Mouse (Mus musculus): ENCODE data around the gene Cyp2u1. TPM values are rescaled to one million over a fixed set of nuclear protein-coding genes. Genes with fewer than 3 reads are reported as not detected.

Cyp2u1 gene
- polyA plus RNA-seq, 1 experiment from 2014 or later = 9.4 TPM

DNA sequence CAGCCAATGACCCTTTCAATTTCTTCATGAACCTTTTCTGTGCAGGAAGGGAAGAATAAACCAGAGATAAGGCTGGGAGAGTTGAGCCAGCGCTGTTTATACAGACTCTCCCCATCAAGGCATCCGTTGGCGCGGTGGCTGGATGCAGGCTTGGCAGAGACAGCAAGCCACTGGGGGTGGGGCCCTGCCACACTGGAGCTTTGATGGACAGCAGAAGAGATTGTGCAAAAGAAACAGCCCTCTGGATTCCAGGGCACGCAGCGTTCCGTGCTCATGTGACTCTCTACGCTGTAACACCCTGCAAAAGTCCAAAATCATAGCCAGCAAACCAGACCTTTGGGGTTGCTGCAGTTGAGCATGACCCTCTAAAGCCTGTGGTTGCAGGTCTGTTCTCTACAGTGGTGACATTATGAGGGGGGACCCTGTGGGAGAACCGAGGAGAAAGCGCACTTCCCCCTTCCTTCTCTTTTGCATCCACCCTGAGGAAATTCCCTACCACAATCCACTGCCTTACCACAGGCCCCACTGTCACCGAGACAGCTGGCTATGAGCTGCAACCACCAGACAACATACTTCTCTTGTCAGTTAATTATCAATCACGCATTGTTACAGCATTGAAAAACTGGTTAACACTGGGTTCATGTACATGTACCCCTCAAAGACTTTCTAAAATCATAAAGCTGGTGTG, 7.4 kb downstream of the Cyp2u1 start:
- 83% methylated on average over 12 of the region's 12 CpGs for WGBS
- Histone ChIP-seq H3K27ac (ENCODE audit: low read depth, low read length) (no peak overlapping the region), H3K9ac (ENCODE audit: low read depth, low read length) (no peak overlapping the region), H3K4me2 (ENCODE audit: low read length) (no peak overlapping the region), H3K27me3 (replicated peaks; ENCODE audit: control insufficient read depth, insufficient read depth, low read length) (no peaks in the 10 kb centered on the region), H3K4me3 (ENCODE audit: low read length) (no peak overlapping the region), H3K36me3 (ENCODE audit: control insufficient read depth, insufficient read depth, low read length) (peaks cover 10% of the 10 kb centered on the region; the same call in 1 of the 2 replicates), H3K4me1 (ENCODE audit: control insufficient read depth, insufficient read depth, low read depth, low read length) (no peaks in the 10 kb centered on the region), H3K9me3 (ENCODE audit: control insufficient read depth, low read length) (no peaks in the 10 kb centered on the region)
- no peak for ATAC-seq

DNA sequence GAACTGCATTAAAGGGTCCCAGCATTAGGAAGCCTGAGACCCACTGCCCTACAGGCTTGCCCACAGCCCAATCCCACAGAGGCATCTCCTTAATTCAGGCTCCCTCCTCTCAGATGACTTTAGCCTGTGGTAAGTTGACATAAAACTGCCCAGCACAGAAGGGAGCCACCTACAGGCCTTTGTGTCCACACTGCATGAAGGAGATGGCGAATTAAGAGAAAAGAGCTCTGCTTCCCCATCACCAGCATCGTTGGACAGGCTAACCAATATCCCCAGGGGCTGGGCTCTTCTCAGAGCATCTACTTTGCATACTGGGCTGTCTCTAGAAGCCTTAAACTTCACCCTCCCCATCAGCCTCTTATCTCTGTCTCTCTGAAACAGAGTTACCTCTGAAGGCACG, 8.5 kb downstream of the Cyp2u1 start:
- H3K9me3 ChIP-seq (ENCODE audit: control insufficient read depth, low read length) = no peaks in the 10 kb centered on the region
- no peak for ATAC-seq
- H3K4me2 ChIP-seq (ENCODE audit: low read length) = no peak overlapping the region
- no peaks in the 10 kb centered on the region for H3K4me1 ChIP-seq (ENCODE audit: control insufficient read depth, insufficient read depth, low read depth, low read length)
- H3K27ac ChIP-seq (ENCODE audit: low read depth, low read length) = no peak overlapping the region
- peaks cover 10% of the 10 kb centered on the region; the same call in 1 of the 2 replicates for H3K36me3 ChIP-seq (ENCODE audit: control insufficient read depth, insufficient read depth, low read length)
- H3K9ac ChIP-seq (ENCODE audit: low read depth, low read length) = no peak overlapping the region
- no peak overlapping the region for H3K4me3 ChIP-seq (ENCODE audit: low read length)
- WGBS = 54% methylated on average over 3 of the region's 3 CpGs
- H3K27me3 ChIP-seq (replicated peaks; ENCODE audit: control insufficient read depth, insufficient read depth, low read length) = no peaks in the 10 kb centered on the region

DNA sequence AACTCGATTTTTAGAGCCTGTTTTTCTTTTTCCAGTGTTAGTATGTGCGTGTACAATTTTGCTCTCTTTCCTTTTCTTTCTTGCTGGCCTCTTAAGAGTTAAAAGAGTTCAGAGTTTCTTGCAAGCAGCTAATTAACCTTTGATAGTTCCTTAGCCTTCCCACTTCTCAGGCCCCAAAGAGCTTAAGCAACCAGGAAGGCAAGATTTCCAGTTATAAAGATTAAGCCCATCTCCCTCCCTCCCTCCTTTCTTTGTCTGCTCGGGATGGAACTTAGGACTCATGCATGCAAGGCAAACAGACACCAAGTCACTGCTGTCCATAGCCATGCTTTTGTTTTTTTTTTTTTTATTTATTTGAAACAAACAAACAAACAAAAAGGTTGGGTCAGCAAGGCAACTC, 10.1 kb downstream of the Cyp2u1 start:
- Histone ChIP-seq H3K4me1 (ENCODE audit: control insufficient read depth, insufficient read depth, low read depth, low read length) (no peaks in the 10 kb centered on the region), H3K27me3 (replicated peaks; ENCODE audit: control insufficient read depth, insufficient read depth, low read length) (no peaks in the 10 kb centered on the region), H3K4me2 (ENCODE audit: low read length) (no peak overlapping the region), H3K4me3 (ENCODE audit: low read length) (no peak overlapping the region), H3K27ac (ENCODE audit: low read depth, low read length) (no peak overlapping the region), H3K9me3 (ENCODE audit: control insufficient read depth, low read length) (no peaks in the 10 kb centered on the region), H3K9ac (ENCODE audit: low read depth, low read length) (no peak overlapping the region), H3K36me3 (ENCODE audit: control insufficient read depth, insufficient read depth, low read length) (peaks cover 10% of the 10 kb centered on the region; the same call in 1 of the 2 replicates)
- 87% methylated on average over 3 of the region's 3 CpGs for WGBS
- ATAC-seq = no peak

DNA sequence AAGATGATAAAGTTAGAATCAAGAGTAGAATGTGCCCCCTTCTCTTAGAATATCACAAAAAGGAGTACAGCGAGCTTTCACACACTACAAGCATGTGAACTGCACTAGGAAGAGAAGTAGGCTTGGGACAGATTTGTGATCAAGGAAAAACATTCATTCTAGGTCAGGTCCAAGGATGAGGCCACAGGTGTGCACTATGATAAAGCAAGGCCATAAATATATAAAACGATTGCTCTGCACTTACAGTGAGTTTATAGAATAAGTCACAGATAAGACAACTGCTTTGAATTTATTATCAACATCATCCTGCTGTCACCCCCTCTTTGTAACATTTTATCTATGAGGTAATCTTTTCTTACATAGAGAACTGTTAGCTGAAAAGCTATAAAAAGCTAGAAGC, 10.7 kb downstream of the Cyp2u1 start:
- no peak for ATAC-seq
- no peaks in the 10 kb centered on the region for H3K9me3 ChIP-seq (ENCODE audit: control insufficient read depth, low read length)
- H3K4me1 ChIP-seq (ENCODE audit: control insufficient read depth, insufficient read depth, low read depth, low read length) = no peaks in the 10 kb centered on the region
- no peak overlapping the region for H3K4me3 ChIP-seq (ENCODE audit: low read length)
- no peak overlapping the region for H3K4me2 ChIP-seq (ENCODE audit: low read length)
- H3K36me3 ChIP-seq (ENCODE audit: control insufficient read depth, insufficient read depth, low read length) = peaks cover 8% of the 10 kb centered on the region; the same call in 1 of the 2 replicates
- H3K9ac ChIP-seq (ENCODE audit: low read depth, low read length) = no peak overlapping the region
- WGBS = 94% methylated on average over 2 of the region's 2 CpGs
- H3K27ac ChIP-seq (ENCODE audit: low read depth, low read length) = no peak overlapping the region
- no peaks in the 10 kb centered on the region for H3K27me3 ChIP-seq (replicated peaks; ENCODE audit: control insufficient read depth, insufficient read depth, low read length)

DNA sequence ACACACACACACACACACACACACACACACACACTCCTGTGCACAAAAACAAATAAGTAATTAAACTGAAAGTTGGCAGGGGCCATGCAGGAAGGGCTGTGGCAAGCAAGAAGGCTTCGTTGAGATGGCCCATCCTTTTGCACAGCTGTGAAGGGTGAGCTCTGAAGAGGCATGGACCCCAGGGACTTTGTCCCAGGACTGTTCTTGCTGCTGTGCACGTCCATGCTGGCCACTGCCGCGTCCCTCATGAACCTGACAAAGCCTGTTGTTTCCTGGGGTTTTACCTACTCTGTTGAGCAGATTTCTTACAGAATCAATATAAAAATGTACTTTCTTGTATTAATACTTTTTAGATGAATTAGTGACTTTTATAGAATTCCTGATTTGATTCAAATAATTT, 11.1 kb downstream of the Cyp2u1 start:
- H3K4me1 ChIP-seq (ENCODE audit: control insufficient read depth, insufficient read depth, low read depth, low read length) = no peaks in the 10 kb centered on the region
- 92% methylated on average over 4 of the region's 4 CpGs for WGBS
- H3K27ac ChIP-seq (ENCODE audit: low read depth, low read length) = no peak overlapping the region
- H3K36me3 ChIP-seq (ENCODE audit: control insufficient read depth, insufficient read depth, low read length) = peaks cover 6% of the 10 kb centered on the region; the same call in 1 of the 2 replicates
- H3K9ac ChIP-seq (ENCODE audit: low read depth, low read length) = no peak overlapping the region
- no peak for ATAC-seq
- H3K4me2 ChIP-seq (ENCODE audit: low read length) = no peak overlapping the region
- no peaks in the 10 kb centered on the region for H3K9me3 ChIP-seq (ENCODE audit: control insufficient read depth, low read length)
- no peaks in the 10 kb centered on the region for H3K27me3 ChIP-seq (replicated peaks; ENCODE audit: control insufficient read depth, insufficient read depth, low read length)
- no peak overlapping the region for H3K4me3 ChIP-seq (ENCODE audit: low read length)

DNA sequence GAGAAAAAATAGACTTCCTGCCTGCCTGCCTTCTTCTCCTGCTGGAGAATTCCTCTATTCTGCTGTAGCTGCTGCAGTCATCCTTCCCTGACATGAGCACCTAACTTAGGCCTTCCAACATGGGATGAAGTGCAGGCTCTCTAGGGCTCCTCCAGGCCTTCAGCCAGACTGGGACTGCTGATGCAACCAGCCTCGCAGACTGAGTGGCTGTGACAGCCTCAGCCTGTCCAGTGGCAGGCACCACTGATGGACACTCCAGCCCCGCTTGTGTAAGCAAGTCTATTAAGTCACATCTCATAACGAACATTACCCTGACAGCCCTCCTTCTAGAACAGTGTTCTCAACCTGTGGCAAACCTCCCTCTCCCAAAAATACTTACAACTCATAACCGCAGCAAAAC, 28.9 kb downstream of the Cyp2u1 start:
- no peak overlapping the region for H3K9ac ChIP-seq (ENCODE audit: low read depth, low read length)
- H3K4me2 ChIP-seq (ENCODE audit: low read length) = no peak overlapping the region
- H3K4me3 ChIP-seq (ENCODE audit: low read length) = no peak overlapping the region
- no peaks in the 10 kb centered on the region for H3K9me3 ChIP-seq (ENCODE audit: control insufficient read depth, low read length)
- WGBS = 94% methylated on average over 4 of the region's 4 CpGs
- peaks cover 10% of the 10 kb centered on the region for H3K4me1 ChIP-seq (ENCODE audit: control insufficient read depth, insufficient read depth, low read depth, low read length)
- ATAC-seq = no peak
- H3K27me3 ChIP-seq (replicated peaks; ENCODE audit: control insufficient read depth, insufficient read depth, low read length) = no peaks in the 10 kb centered on the region
- H3K36me3 ChIP-seq (ENCODE audit: control insufficient read depth, insufficient read depth, low read length) = no peaks in the 10 kb centered on the region
- no peak overlapping the region for H3K27ac ChIP-seq (ENCODE audit: low read depth, low read length)

DNA sequence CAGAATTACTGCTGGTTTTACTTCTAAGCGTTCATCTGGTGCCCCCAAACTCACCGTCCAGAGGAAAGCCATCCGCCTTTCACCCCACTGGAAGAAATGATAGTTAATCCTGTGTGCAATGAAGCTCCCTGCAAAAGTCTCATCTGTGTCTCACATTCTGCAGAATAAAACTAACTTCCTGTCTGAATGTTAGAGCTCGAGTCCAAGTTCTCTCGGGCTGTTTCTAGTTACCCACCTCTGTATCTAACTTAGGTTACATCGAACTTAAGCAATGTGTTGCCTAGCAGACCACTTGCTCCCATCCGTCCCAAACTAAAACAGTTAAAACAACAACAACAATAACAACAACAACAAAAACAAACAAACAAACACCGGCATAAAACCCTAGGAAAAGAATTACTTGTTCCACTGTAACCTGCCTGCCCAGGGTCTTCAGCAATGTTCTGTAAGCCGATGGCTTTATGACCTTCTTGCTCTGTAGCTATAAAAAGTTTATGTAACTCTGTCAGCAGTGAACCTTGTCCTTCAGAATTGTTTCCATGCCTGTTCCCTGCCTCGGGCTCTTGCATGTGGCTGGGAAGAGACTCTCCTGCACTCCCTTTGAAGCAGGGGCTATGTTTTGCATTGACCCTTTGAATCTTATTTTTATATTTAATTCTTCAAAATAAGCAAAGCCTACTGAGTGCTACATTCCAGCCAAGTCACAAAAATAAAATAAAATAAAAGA, 30.5 kb downstream of the Cyp2u1 start:
- WGBS = 64% methylated on average over 10 of the region's 10 CpGs
- H3K36me3 ChIP-seq (ENCODE audit: control insufficient read depth, insufficient read depth, low read length) = no peaks in the 10 kb centered on the region
- H3K9me3 ChIP-seq (ENCODE audit: control insufficient read depth, low read length) = no peaks in the 10 kb centered on the region
- peak overlapping the region; percentile 57 for H3K4me3 ChIP-seq (ENCODE audit: low read length)
- H3K4me1 ChIP-seq (ENCODE audit: control insufficient read depth, insufficient read depth, low read depth, low read length) = peaks cover 10% of the 10 kb centered on the region
- H3K9ac ChIP-seq (ENCODE audit: low read depth, low read length) = peak overlapping the region; percentile 56
- ATAC-seq = no peak
- H3K27ac ChIP-seq (ENCODE audit: low read depth, low read length) = no peak overlapping the region
- H3K4me2 ChIP-seq (ENCODE audit: low read length) = peak overlapping the region; percentile 87
- H3K27me3 ChIP-seq (replicated peaks; ENCODE audit: control insufficient read depth, insufficient read depth, low read length) = no peaks in the 10 kb centered on the region

DNA sequence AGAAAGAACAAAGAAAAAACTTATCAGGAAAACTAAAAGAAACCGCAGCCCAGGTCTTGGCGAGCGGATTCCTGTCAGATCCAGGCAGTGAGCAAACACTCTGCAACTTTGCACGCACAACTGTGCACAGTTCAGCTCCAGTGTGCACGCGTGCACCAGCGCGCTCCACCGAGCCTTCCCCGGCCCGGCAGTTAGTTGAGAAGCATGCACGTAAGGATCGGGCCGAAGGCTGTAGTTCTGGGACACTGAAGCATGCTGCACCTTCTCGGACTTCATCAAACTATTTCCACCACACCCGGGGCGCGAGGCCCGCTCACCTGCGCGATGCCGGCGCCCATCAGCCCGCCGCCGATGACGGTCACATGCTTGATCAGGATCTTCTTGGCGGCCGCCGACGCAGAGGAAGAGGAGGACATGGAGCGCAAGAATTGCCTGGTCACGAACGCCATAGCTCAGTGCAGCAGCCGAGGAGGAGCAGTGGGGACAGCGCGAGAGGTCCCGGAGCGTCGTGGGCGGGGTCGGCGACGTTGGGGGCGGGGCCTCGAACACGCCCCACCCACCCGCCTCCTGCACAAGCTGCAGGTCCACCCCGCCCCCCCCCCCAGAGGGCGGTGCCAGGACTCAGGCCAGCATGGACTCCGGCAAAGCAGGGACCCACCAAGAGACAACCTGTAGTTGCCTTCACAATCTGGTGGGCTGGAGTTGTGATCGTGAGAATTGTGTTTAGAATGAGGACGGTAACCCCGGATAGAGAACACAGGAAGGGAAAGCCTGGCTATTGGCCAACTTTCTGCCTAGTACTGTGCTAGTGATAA, 31.3 kb downstream of the Cyp2u1 start, which contains the start of gene Hadh:
Hadh (minus strand) TSS at position 543 of the 815 bp plus-strand sequence.
- Histone ChIP-seq H3K27ac (ENCODE audit: low read depth, low read length) (peak within 1 kb of the TSS; percentile 37; the same call in 1 of the 2 replicates), H3K36me3 (ENCODE audit: control insufficient read depth, insufficient read depth, low read length) (no peaks in the 10 kb centered on the region), H3K4me2 (ENCODE audit: low read length) (peak within 1 kb of the TSS; percentile 87), H3K9ac (ENCODE audit: low read depth, low read length) (peak within 1 kb of the TSS; percentile 56), H3K4me3 (ENCODE audit: low read length) (peak within 1 kb of the TSS; percentile 57), H3K9me3 (ENCODE audit: control insufficient read depth, low read length) (no peaks in the 10 kb centered on the region), H3K4me1 (ENCODE audit: control insufficient read depth, insufficient read depth, low read depth, low read length) (peaks cover 10% of the 10 kb centered on the region), H3K27me3 (replicated peaks; ENCODE audit: control insufficient read depth, insufficient read depth, low read length) (no peaks in the 10 kb centered on the region)
- under 1% methylated on average over 53 of the region's 54 CpGs for WGBS
- ATAC-seq = peak; percentile 96

DNA sequence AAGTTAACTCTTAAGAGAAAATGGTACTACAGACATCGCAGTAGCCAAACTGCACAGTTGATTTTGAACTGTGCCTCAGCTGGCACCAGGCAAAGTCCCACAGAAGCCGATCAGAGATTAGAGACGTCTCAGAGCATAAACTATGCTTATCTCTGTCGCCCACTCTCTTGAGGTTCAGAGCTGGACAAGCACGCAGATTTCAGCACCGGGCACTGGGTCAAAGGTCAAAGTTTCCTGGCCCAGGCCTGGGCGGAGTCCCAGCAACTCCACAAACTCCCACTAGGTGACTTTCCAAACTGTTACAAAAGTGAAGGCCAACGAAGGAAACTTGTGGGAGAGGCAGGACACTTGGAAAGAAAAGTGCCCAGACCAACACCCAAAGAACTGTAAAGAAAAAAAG, 31.9 kb downstream of the Cyp2u1 start:
- Histone ChIP-seq H3K27me3 (replicated peaks; ENCODE audit: control insufficient read depth, insufficient read depth, low read length) (no peaks in the 10 kb centered on the region), H3K4me1 (ENCODE audit: control insufficient read depth, insufficient read depth, low read depth, low read length) (peaks cover 10% of the 10 kb centered on the region), H3K4me3 (ENCODE audit: low read length) (peak overlapping the region; percentile 57), H3K9ac (ENCODE audit: low read depth, low read length) (peak overlapping the region; percentile 56; the same call in 1 of the 2 replicates), H3K4me2 (ENCODE audit: low read length) (peak overlapping the region; percentile 87), H3K36me3 (ENCODE audit: control insufficient read depth, insufficient read depth, low read length) (no peaks in the 10 kb centered on the region), H3K9me3 (ENCODE audit: control insufficient read depth, low read length) (no peaks in the 10 kb centered on the region), H3K27ac (ENCODE audit: low read depth, low read length) (no peak overlapping the region)
- 10% methylated on average over 8 of the region's 8 CpGs for WGBS
- no peak for ATAC-seq

Measured in hindbrain, embryonic 16.5 days (tissue).